Mouse (Mus musculus) ES-E14 (cell line): Measurements from ENCODE around the gene Rab3gap1.

ENCODE experiments used
- CHD2 ChIP-seq: IDR thresholded peaks from 2 replicates; pipeline ENCODE4 v1.6.1; 2014; ENCODE audit warnings: mild to moderate bottlenecking, low read depth, low read length, inconsistent platforms
- HCFC1 ChIP-seq: IDR thresholded peaks from 2 replicates; pipeline ENCODE4 v1.6.1; 2012; ENCODE audit warnings: low read length, inconsistent platforms, borderline replicate concordance; ENCODE audit not compliant: insufficient read depth
- ZNF384 ChIP-seq: IDR thresholded peaks from 2 replicates; pipeline ENCODE4 v1.6.1; 2012; ENCODE audit warnings: low read depth, low read length, inconsistent platforms

DNA sequence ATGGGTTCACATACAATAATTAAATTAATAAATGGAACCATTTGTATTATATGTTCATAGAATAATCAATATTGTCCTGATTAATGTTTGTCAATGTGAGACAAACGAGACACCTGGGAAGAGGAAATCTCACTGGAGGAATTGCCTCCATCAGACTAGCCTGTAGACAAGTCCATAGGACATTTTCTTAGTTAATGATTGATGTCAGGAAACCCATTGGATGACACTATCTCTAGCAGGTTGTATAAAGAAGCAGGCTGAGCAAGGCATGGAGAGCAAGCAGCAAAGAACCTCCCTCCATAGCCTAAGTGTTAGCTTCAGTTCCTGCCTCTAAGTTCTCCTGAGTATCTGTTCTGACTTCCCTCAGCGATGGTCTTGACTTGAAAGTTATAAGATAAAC, 64.8 kb downstream of the Rab3gap1 start:
- TF ChIP-seq HCFC1 (no peak), CHD2 (no peak), ZNF384 (no peak)
